Mouse (Mus musculus) lung, embryonic 14.5 days (tissue): ENCODE results near the gene Hmces. TPM values are rescaled to one million over a fixed set of nuclear protein-coding genes. Genes with fewer than 3 reads are reported as not detected.

Experiments used
- ATAC-seq: fragments of 200-750 bp; cut with Nextera tagmentation; 2 replicates; pipeline ENCODE4 v1.8.0; 2017; ENCODE audit warnings: mild to moderate bottlenecking, moderate TSS enrichment, moderate library complexity; ENCODE audit not compliant: insufficient read depth
- DNase-seq: peaks from one replicate; pipeline ENCODE4 v3.0.0-alpha.2; 2015
- H3K27ac ChIP-seq: fragments of 300-500 bp; sonication (generic); 2 replicates; pipeline ENCODE4 v1.5.1; 2014; ENCODE audit warnings: low read depth, mild to moderate bottlenecking, moderate library complexity
- H3K27me3 ChIP-seq: fragments of 300-500 bp; sonication (generic); 2 replicates; pipeline ENCODE4 v1.6.1; 2014; ENCODE audit warnings: low read length, control low read depth; ENCODE audit not compliant: insufficient read depth
- H3K36me3 ChIP-seq: fragments of 300-500 bp; sonication (generic); 2 replicates; pipeline ENCODE4 v1.6.1; 2014; ENCODE audit warnings: control low read depth; ENCODE audit not compliant: insufficient read depth
- H3K4me1 ChIP-seq: fragments of 300-500 bp; sonication (generic); 2 replicates; pipeline ENCODE4 v1.6.1; 2014; ENCODE audit warnings: antibody characterized with exemption, control low read depth; ENCODE audit not compliant: insufficient read depth
- H3K4me2 ChIP-seq: fragments of 300-500 bp; sonication (generic); 2 replicates; pipeline ENCODE4 v1.6.1; 2014; ENCODE audit warnings: mild to moderate bottlenecking
- H3K4me3 ChIP-seq: fragments of 300-500 bp; sonication (generic); 2 replicates; pipeline ENCODE4 v1.5.1; 2014; ENCODE audit warnings: low read depth, low read length
- H3K9ac ChIP-seq: fragments of 300-500 bp; sonication (generic); 2 replicates; pipeline ENCODE4 v1.6.1; 2014
- H3K9me3 ChIP-seq: fragments of 300-500 bp; sonication (generic); 2 replicates; pipeline ENCODE4 v1.6.1; 2016; ENCODE audit warnings: low read depth, low read length, control low read depth
- CTCF ChIP-seq: IDR thresholded peaks from 2 replicates; pipeline ENCODE4 v1.5.1; 2016; ENCODE audit warnings: antibody characterized with exemption, low read depth
- WGBS: fragments of 180-500 bp; shearing (Covaris S2); extraction: QIAGEN DNeasy Blood & Tissue Kit; methylation state at CpG from one replicate; pipeline ENCODE4 v1.1.7; 2014; 5-methylcytosine and 5-hydroxymethylcytosine counted together
- polyA plus RNA-seq: library from polyadenylated mRNA; unstranded; fragments of >200 nt; fragmentation: Nextera tagmentation; extraction: Ambion mirVana; gene quantifications from 2 replicates; pipeline ENCODE4 v1.2.1, GENCODE M21; 2014

Gene Hmces
- polyA plus RNA-seq, 1 experiment from 2014 or later, result 59.2 TPM

DNA sequence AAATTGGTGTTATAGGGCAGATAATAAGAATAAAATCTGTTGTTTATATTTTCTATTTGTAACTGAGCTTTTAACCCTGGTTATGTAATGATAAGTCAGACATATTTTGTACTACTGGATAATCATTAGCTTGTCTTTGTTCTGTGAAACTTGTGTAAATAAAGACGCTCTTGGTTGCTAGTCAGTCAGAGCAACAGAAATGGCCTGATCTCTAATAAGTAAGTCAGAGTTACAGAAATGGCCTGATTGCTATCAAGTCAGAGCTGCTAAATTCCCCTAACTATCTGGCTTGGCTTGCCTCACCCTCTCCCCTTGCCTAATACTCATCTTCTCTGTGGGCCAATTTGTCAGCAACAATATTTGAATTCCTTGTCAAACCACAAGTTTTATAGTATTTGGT lies 27.0 kb upstream of the Hmces start:
- Histone ChIP-seq H3K4me1 (peaks cover 6% of the 10 kb centered on the region; the same call in 1 of the 2 replicates), H3K4me3 (no peak overlapping the region), H3K27ac (no peak overlapping the region), H3K4me2 (no peak overlapping the region), H3K36me3 (peaks cover 29% of the 10 kb centered on the region), H3K27me3 (no peaks in the 10 kb centered on the region), H3K9me3 (no peaks in the 10 kb centered on the region), H3K9ac (no peak overlapping the region)
- no peak for TF ChIP-seq CTCF
- DNase-seq (no peak), ATAC-seq (no peak)
- WGBS, result 37% methylated on average over 1 of the region's 1 CpGs

DNA sequence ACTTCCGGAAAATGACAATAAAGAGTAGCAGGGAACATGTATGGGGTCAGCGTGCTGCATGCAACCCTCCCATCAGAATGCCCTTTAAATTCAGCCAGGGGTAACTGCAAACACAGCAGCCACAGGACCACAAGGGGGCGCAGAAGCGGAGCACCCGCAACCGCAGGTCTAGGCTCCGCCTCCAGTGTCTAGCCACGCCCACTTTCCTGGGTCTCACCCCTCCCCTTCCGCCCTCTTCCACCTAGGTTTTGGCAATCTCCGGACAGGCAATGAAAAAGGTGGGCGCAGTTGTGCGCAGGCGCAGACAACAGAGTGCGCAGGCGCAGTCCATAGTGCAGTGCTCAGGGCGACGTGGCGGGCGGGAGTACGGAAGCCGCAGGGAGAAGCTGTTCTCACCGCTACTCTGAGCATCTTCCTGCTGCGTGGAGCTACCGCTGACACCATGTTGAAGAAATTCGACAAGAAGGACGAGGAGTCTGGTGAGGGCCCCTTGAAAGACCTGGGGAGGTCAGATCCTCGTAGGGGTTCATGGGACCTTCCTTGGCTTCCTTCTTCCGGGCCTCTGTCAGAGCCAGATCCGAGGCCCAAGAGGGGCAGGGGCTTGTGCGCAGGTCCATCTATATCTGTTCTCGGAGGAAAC lies 26.0 kb upstream of the Hmces start, which contains the start of gene Copg1:
Copg1 (plus strand) TSS at position 221 of the 640 bp plus-strand sequence.
- peak within 1 kb of the TSS; percentile 83 for H3K4me3 ChIP-seq
- WGBS, result under 1% methylated on average over 31 of the region's 31 CpGs
- H3K27me3 ChIP-seq, result no peaks in the 10 kb centered on the region
- peak within 1 kb of the TSS; percentile 67 for H3K27ac ChIP-seq
- H3K4me1 ChIP-seq, result peaks cover 6% of the 10 kb centered on the region; the same call in 1 of the 2 replicates
- DNase-seq, result peak; percentile 100
- peak within 1 kb of the TSS; percentile 78 for H3K4me2 ChIP-seq
- H3K9ac ChIP-seq, result peak within 1 kb of the TSS; percentile 82
- peak; percentile 96 for TF ChIP-seq CTCF
- ATAC-seq, result peak; percentile 96
- no peaks in the 10 kb centered on the region for H3K9me3 ChIP-seq
- peaks cover 39% of the 10 kb centered on the region for H3K36me3 ChIP-seq

GRCm38 (mm10) chr6:87893931-87894330 lies 19.8 kb upstream of the Hmces start:
- Histone ChIP-seq H3K27me3 (no peaks in the 10 kb centered on the region), H3K27ac (no peak overlapping the region), H3K4me2 (no peak overlapping the region), H3K9me3 (no peaks in the 10 kb centered on the region), H3K4me3 (no peak overlapping the region), H3K36me3 (peaks cover 97% of the 10 kb centered on the region), H3K9ac (no peak overlapping the region), H3K4me1 (peaks cover under 1% of the 10 kb centered on the region; the same call in 1 of the 2 replicates)
- DNase-seq (no peak), ATAC-seq (no peak)
- 92% methylated on average over 7 of the region's 7 CpGs for WGBS
- no peak for TF ChIP-seq CTCF

- peaks cover 97% of the 10 kb centered on the region for H3K36me3 ChIP-seq
- no peaks in the 10 kb centered on the region for H3K4me1 ChIP-seq
- no peak for TF ChIP-seq CTCF
- no peak overlapping the region for H3K27ac ChIP-seq
- DNase-seq (no peak), ATAC-seq (no peak)
- no peaks in the 10 kb centered on the region for H3K9me3 ChIP-seq
- H3K27me3 ChIP-seq, result no peaks in the 10 kb centered on the region
- 93% methylated on average over 10 of the region's 10 CpGs for WGBS
- no peak overlapping the region for H3K4me2 ChIP-seq
- no peak overlapping the region for H3K9ac ChIP-seq
- H3K4me3 ChIP-seq, result no peak overlapping the region
These were observed 15.7 kb upstream of the Hmces start for GRCm38 (mm10) chr6:87898028-87898427.

DNA sequence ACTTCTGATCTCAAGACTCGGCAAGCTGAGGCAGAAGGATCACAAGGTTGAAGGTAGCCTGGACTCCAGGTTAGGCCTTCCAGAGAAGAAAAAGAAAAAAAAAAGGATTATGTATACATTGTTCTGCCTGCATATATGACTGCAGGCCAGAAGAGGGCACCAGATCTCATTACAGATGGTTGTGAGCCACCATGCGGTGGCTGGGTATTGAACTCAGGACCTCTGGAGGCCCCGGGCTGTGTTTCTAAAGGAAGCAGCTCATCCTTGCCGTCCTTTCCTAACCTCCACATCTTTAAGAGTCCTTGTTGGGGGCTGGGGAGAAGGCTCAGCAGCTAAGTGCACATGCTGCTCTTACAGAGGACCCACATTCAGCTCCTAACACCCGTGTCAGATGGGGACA lies 7.1 kb upstream of the Hmces start:
- 72% methylated on average over 5 of the region's 5 CpGs for WGBS
- Histone ChIP-seq H3K4me1 (no peaks in the 10 kb centered on the region), H3K4me2 (no peak overlapping the region), H3K36me3 (peaks cover 97% of the 10 kb centered on the region), H3K27ac (no peak overlapping the region), H3K4me3 (no peak overlapping the region), H3K9me3 (no peaks in the 10 kb centered on the region), H3K27me3 (no peaks in the 10 kb centered on the region), H3K9ac (no peak overlapping the region)
- TF ChIP-seq CTCF, result peak; percentile 65
- DNase-seq (peak; percentile 40), ATAC-seq (no peak)

- H3K9me3 ChIP-seq, result no peaks in the 10 kb centered on the region
- no peak for TF ChIP-seq CTCF
- H3K4me1 ChIP-seq, result no peaks in the 10 kb centered on the region
- no peak overlapping the region for H3K27ac ChIP-seq
- no peak overlapping the region for H3K9ac ChIP-seq
- no peaks in the 10 kb centered on the region for H3K27me3 ChIP-seq
- 87% methylated on average over 6 of the region's 6 CpGs for WGBS
- ATAC-seq (no peak), DNase-seq (no peak)
- no peak overlapping the region for H3K4me2 ChIP-seq
- H3K4me3 ChIP-seq, result no peak overlapping the region
- H3K36me3 ChIP-seq, result peaks cover 89% of the 10 kb centered on the region
These were observed 4.6 kb upstream of the Hmces start for GRCm38 (mm10) chr6:87909181-87909580.

- H3K9ac ChIP-seq, result no peak overlapping the region
- no peaks in the 10 kb centered on the region for H3K27me3 ChIP-seq
- H3K4me1 ChIP-seq, result 0 out of 2 replicates have a peak, but pooled peaks cover 4% of the 10 kb centered on the region
- 82% methylated on average over 6 of the region's 6 CpGs for WGBS
- no peaks in the 10 kb centered on the region for H3K9me3 ChIP-seq
- H3K27ac ChIP-seq, result no peak overlapping the region
- no peak for ATAC-seq
- TF ChIP-seq CTCF, result no peak
- H3K4me2 ChIP-seq, result no peak overlapping the region
- peaks cover 74% of the 10 kb centered on the region for H3K36me3 ChIP-seq
- DNase-seq, result no peak
- no peak overlapping the region for H3K4me3 ChIP-seq
These were observed 2.2 kb upstream of the Hmces start for GRCm38 (mm10) chr6:87911559-87911958.
